Mouse (Mus musculus): ENCODE data around the gene Ell2. TPM values are rescaled to one million over a fixed set of nuclear protein-coding genes. Genes with fewer than 3 reads are reported as not detected.
A peak's percentile ranks its signal among the peaks of the same experiment; 100 is the strongest.

The Ell2 gene
- polyA plus RNA-seq, 1 experiment from 2014 or later, result 8.7 TPM

DNA sequence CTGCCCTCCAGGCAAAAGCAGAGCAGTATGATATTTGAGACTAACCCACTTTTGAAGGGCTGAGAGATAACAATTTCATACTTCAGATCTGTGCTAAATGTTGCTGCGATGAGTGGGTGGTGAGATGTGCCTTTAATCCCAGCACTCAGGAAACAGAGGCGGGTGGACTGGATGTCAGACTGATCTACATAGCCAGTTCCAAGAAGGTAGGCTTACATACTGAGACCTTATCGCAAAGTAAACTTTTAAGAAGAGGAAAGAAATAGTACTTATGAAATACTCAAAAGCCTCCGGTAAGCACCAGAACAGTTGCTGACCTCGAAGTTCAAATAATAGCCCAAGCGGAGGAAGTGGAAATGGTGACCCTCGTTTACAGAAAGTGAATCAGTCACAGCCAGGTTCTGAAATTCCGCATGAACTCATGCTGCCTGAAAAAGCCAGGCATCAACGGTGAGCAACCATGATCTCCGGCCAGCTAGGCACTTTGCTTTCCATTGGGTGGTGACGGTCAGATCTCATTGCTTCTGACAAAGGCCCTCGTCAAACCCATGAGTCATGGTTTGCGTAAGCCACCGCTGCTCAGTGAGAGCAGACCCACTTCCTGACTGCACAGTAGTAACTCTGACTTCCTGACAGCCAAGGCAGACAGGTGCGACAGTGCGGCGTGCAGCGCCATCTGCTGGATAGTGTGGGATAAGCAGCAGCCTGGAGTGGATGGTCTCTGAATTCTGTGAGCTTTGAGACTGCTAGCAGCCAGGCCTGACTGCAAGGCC, 91.0 kb downstream of the Ell2 start:
- Histone ChIP-seq H3K27ac (0 out of 2 replicates have a peak overlapping the region, but pooled peaks have one; percentile 30), H3K9ac (no peak overlapping the region), H3K4me1 (no peaks in the 10 kb centered on the region), H3K27me3 (no peaks in the 10 kb centered on the region), H3K9me3 (no peaks in the 10 kb centered on the region), H3K4me3 (peak overlapping the region; percentile 23), H3K36me3 (no peaks in the 10 kb centered on the region), H3K4me2 (peak overlapping the region; percentile 51)
- peak; percentile 95 for ATAC-seq (ENCODE audit: borderline replicate concordance, extremely low read depth, low FRiP score, low TSS enrichment)
- WGBS, result 13% methylated on average over 18 of the region's 18 CpGs

- Histone ChIP-seq H3K9me3 (no peaks in the 10 kb centered on the region), H3K27ac (no peak overlapping the region), H3K36me3 (no peaks in the 10 kb centered on the region), H3K27me3 (no peaks in the 10 kb centered on the region), H3K9ac (no peak overlapping the region), H3K4me2 (no peak overlapping the region), H3K4me1 (no peaks in the 10 kb centered on the region), H3K4me3 (no peak overlapping the region)
- ATAC-seq (ENCODE audit: borderline replicate concordance, extremely low read depth, low FRiP score, low TSS enrichment), result no peak
- WGBS, result 60% methylated on average over 7 of the region's 7 CpGs
These were observed 92.1 kb downstream of the Ell2 start for GRCm38 (mm10) chr13:75798413-75799302.

GRCm38 (mm10) chr13:75799421-75799820, 92.9 kb downstream of the Ell2 start:
- H3K27me3 ChIP-seq, result no peaks in the 10 kb centered on the region
- H3K4me3 ChIP-seq, result no peak overlapping the region
- H3K9ac ChIP-seq, result no peak overlapping the region
- H3K27ac ChIP-seq, result no peak overlapping the region
- no peak for ATAC-seq (ENCODE audit: borderline replicate concordance, extremely low read depth, low FRiP score, low TSS enrichment)
- no peaks in the 10 kb centered on the region for H3K36me3 ChIP-seq
- no peaks in the 10 kb centered on the region for H3K4me1 ChIP-seq
- no peak overlapping the region for H3K4me2 ChIP-seq
- no peaks in the 10 kb centered on the region for H3K9me3 ChIP-seq
- 80% methylated on average over 3 of the region's 3 CpGs for WGBS

DNA sequence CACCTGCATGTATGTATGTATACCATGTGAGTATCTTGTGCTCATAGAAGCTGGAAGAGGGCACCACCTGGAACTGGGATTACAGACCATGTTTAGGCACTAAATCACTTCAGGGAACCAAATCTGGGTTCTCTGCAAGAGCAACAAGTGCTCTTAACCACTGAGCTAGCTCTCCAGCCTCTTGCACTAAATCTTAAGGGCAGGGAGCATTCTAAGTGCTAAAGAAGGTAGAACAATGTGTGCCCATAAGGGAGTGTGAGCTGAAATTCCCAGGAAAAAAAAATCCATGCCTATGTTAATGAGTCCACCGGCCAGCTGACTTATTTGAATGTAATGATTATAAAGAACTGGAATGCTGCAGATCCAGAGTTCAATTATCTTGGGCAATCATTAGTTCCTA, 101.4 kb downstream of the Ell2 start:
- Histone ChIP-seq H3K9ac (no peak overlapping the region), H3K4me1 (no peaks in the 10 kb centered on the region), H3K4me2 (no peak overlapping the region), H3K27me3 (no peaks in the 10 kb centered on the region), H3K9me3 (no peaks in the 10 kb centered on the region), H3K4me3 (no peak overlapping the region), H3K27ac (no peak overlapping the region), H3K36me3 (no peaks in the 10 kb centered on the region)
- ATAC-seq (ENCODE audit: borderline replicate concordance, extremely low read depth, low FRiP score, low TSS enrichment), result no peak
- 79% methylated on average over 1 of the region's 1 CpGs for WGBS

GRCm38 (mm10) chr13:75809957-75810356, 103.4 kb downstream of the Ell2 start:
- ATAC-seq (ENCODE audit: borderline replicate concordance, extremely low read depth, low FRiP score, low TSS enrichment), result no peak

GRCm38 (mm10) chr13:75817183-75817582, 110.6 kb downstream of the Ell2 start:
- 97% methylated on average over 2 of the region's 2 CpGs for WGBS
- Histone ChIP-seq H3K9me3 (no peaks in the 10 kb centered on the region), H3K27me3 (no peaks in the 10 kb centered on the region), H3K27ac (no peak overlapping the region), H3K4me1 (no peaks in the 10 kb centered on the region), H3K4me3 (no peak overlapping the region), H3K4me2 (no peak overlapping the region), H3K9ac (no peak overlapping the region), H3K36me3 (no peaks in the 10 kb centered on the region)
- no peak for ATAC-seq (ENCODE audit: borderline replicate concordance, extremely low read depth, low FRiP score, low TSS enrichment)

More at GRCm38 (mm10) chr13:75809957-75810356, 103.4 kb downstream of the Ell2 start:
- Histone ChIP-seq H3K9ac (no peak overlapping the region), H3K9me3 (no peaks in the 10 kb centered on the region), H3K27me3 (no peaks in the 10 kb centered on the region), H3K36me3 (no peaks in the 10 kb centered on the region), H3K4me2 (no peak overlapping the region), H3K27ac (no peak overlapping the region), H3K4me1 (no peaks in the 10 kb centered on the region), H3K4me3 (no peak overlapping the region)
- WGBS, result 60% methylated on average over 1 of the region's 1 CpGs

GRCm38 (mm10) chr13:75818486-75818885, 111.9 kb downstream of the Ell2 start:
- Histone ChIP-seq H3K27me3 (no peaks in the 10 kb centered on the region), H3K9me3 (no peaks in the 10 kb centered on the region), H3K9ac (no peak overlapping the region), H3K4me3 (no peak overlapping the region), H3K4me1 (no peaks in the 10 kb centered on the region), H3K4me2 (no peak overlapping the region), H3K27ac (no peak overlapping the region), H3K36me3 (no peaks in the 10 kb centered on the region)
- ATAC-seq (ENCODE audit: borderline replicate concordance, extremely low read depth, low FRiP score, low TSS enrichment), result no peak
- WGBS, result 53% methylated on average over 3 of the region's 3 CpGs

GRCm38 (mm10) chr13:75818945-75819706, 112.6 kb downstream of the Ell2 start:
- Histone ChIP-seq H3K9ac (no peak overlapping the region), H3K9me3 (no peaks in the 10 kb centered on the region), H3K4me1 (no peaks in the 10 kb centered on the region), H3K27me3 (no peaks in the 10 kb centered on the region), H3K4me2 (no peak overlapping the region), H3K4me3 (no peak overlapping the region), H3K36me3 (no peaks in the 10 kb centered on the region), H3K27ac (no peak overlapping the region)
- WGBS, result 72% methylated on average over 3 of the region's 3 CpGs
- no peak for ATAC-seq (ENCODE audit: borderline replicate concordance, extremely low read depth, low FRiP score, low TSS enrichment)

DNA sequence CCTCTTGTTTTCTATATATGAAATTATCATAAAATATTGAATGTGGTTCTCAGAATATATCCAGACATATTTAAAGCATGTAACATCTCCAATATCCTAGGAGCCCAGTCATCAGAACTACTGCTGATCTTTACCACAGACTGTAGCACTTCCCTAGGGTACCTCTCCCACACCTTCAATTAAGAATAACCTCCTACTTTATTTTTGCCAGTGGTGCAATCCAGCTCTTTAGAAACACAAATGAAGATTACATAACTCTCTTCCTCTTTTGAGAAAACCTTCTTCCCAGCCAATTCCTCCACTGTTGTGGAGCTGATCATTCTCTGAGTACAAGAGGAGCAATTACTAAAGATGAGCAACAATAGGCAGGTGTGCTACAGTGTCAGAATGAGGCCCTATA, 113.3 kb downstream of the Ell2 start:
- no peaks in the 10 kb centered on the region for H3K36me3 ChIP-seq
- H3K4me3 ChIP-seq, result no peak overlapping the region
- no peak overlapping the region for H3K9ac ChIP-seq
- no peaks in the 10 kb centered on the region for H3K4me1 ChIP-seq
- no peaks in the 10 kb centered on the region for H3K27me3 ChIP-seq
- H3K9me3 ChIP-seq, result no peaks in the 10 kb centered on the region
- H3K4me2 ChIP-seq, result no peak overlapping the region
- no peak for ATAC-seq (ENCODE audit: borderline replicate concordance, extremely low read depth, low FRiP score, low TSS enrichment)
- no peak overlapping the region for H3K27ac ChIP-seq
